Mouse (Mus musculus): ENCODE measurements around the gene Ice2. TPM values are rescaled to one million over a fixed set of nuclear protein-coding genes. Genes with fewer than 3 reads are reported as not detected.

The Ice2 gene
- polyA plus RNA-seq, 1 experiment from 2014 or later, result 21.0 TPM

DNA sequence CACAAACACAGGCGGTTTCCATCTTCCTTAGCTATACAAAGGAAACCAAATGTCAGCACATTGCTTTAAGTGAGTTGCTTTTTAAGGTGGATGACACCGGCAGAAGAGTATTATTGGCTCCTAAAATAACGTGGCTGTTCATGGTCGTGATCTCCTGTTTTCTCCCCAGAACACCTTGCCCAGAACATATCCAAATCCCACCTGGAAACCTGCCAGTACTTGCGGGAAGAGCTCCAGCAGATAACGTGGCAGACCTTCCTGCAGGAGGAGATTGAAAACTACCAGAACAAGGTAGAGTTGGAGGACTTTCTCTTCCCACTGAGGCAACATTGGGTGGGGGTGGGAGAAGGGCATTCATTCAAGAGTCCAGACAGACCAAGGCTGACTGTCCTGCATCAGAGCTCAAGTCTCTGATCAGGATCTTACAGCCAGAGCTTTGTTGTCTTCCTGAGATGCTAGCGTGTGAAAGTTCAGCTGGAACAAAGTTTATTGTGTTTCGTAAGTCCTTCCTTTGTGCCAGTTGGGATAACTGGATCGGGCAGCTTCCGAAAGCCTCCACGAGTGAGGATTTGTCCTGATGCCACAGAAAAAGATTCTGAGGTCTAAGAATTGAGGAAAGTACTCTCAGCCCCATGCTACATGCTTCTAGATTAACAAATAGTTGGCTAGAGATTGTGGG is 26.5 kb upstream of the Ice2 start:
- Histone ChIP-seq H3K4me2 (replicated peaks; ENCODE audit: low read depth, low read length) (no peak overlapping the region), H3K27ac (ENCODE audit: low read length) (no peak overlapping the region), H3K9me3 (ENCODE audit: low read length) (no peaks in the 10 kb centered on the region), H3K9ac (replicated peaks; ENCODE audit: low read length) (no peak overlapping the region), H3K36me3 (ENCODE audit: insufficient read depth, low read length) (peaks cover 13% of the 10 kb centered on the region), H3K4me3 (ENCODE audit: low read length) (no peak overlapping the region), H3K4me1 (ENCODE audit: insufficient read depth, low read length) (no peaks in the 10 kb centered on the region), H3K27me3 (ENCODE audit: insufficient read depth, low read length) (no peaks in the 10 kb centered on the region)
- no peak for ATAC-seq (ENCODE audit: low FRiP score, low TSS enrichment)
- 86% methylated on average over 11 of the region's 11 CpGs for WGBS

DNA sequence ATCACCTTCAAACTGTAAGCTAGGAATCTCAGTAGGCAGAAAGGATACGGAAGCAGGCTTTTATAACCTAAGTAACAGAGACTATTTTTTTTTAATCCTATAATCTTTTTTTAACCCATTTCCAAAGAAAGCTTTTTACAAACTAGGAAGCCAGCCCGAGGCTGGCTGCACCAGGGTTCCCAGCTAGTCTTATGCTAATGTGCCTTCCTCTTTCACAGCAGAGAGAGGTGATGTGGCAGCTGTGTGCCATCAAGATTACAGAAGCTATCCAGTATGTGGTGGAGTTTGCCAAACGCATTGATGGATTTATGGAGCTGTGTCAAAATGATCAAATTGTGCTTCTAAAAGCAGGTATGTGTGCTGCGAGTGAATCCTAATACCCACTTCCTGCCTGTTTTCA is 24.8 kb upstream of the Ice2 start:
- no peak overlapping the region for H3K4me2 ChIP-seq (replicated peaks; ENCODE audit: low read depth, low read length)
- H3K27ac ChIP-seq (ENCODE audit: low read length), result no peak overlapping the region
- H3K27me3 ChIP-seq (ENCODE audit: insufficient read depth, low read length), result no peaks in the 10 kb centered on the region
- no peak overlapping the region for H3K9ac ChIP-seq (replicated peaks; ENCODE audit: low read length)
- ATAC-seq (ENCODE audit: low FRiP score, low TSS enrichment), result no peak
- H3K9me3 ChIP-seq (ENCODE audit: low read length), result no peaks in the 10 kb centered on the region
- 48% methylated on average over 4 of the region's 4 CpGs for WGBS
- H3K36me3 ChIP-seq (ENCODE audit: insufficient read depth, low read length), result peaks cover 22% of the 10 kb centered on the region
- H3K4me3 ChIP-seq (ENCODE audit: low read length), result no peak overlapping the region
- H3K4me1 ChIP-seq (ENCODE audit: insufficient read depth, low read length), result no peaks in the 10 kb centered on the region

DNA sequence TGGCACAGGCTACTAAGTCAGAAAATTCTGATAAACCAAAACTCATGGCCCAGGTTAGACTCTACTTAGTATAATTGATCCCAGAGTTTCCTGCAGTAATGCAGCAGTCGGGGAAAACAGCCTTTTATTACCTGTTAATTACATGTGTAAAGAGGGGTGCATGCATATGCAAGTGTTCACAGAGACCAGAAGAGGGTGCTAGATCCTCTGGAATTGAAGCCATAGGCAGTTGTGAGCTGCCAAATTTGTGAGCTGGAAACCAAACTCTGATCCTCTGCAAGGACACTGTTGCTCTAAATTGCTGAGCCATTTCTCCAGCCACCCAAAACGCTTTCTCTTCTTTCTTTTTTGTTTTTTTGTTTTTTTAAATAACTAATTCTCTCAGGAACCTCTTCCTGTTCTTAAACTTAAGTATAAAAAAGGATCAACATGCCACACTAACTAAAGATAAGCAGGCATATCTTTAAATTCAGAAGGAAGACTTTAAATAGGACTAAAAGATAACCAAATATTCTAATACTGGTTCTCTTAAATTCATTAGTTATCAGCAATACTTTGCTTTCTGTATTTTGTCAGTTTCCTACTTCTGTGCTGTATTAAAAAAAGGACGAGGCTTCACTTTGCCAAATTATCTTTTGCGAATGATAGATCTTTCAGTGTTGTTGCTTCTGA is 20.6 kb upstream of the Ice2 start:
- Histone ChIP-seq H3K9ac (replicated peaks; ENCODE audit: low read length) (no peak overlapping the region), H3K27me3 (ENCODE audit: insufficient read depth, low read length) (no peaks in the 10 kb centered on the region), H3K4me3 (ENCODE audit: low read length) (no peak overlapping the region), H3K27ac (ENCODE audit: low read length) (no peak overlapping the region), H3K4me2 (replicated peaks; ENCODE audit: low read depth, low read length) (no peak overlapping the region), H3K9me3 (ENCODE audit: low read length) (no peaks in the 10 kb centered on the region), H3K36me3 (ENCODE audit: insufficient read depth, low read length) (peaks cover 26% of the 10 kb centered on the region), H3K4me1 (ENCODE audit: insufficient read depth, low read length) (no peaks in the 10 kb centered on the region)
- no peak for ATAC-seq (ENCODE audit: low FRiP score, low TSS enrichment)
- WGBS, result 81% methylated on average over 4 of the region's 4 CpGs

GRCm38 (mm10) chr9:69377654-69378045 is 20.1 kb upstream of the Ice2 start:
- no peak overlapping the region for H3K27ac ChIP-seq (ENCODE audit: low read length)
- H3K9me3 ChIP-seq (ENCODE audit: low read length), result no peaks in the 10 kb centered on the region
- ATAC-seq (ENCODE audit: low FRiP score, low TSS enrichment), result no peak
- WGBS, result 88% methylated on average over 3 of the region's 3 CpGs
- no peaks in the 10 kb centered on the region for H3K4me1 ChIP-seq (ENCODE audit: insufficient read depth, low read length)
- peaks cover 26% of the 10 kb centered on the region for H3K36me3 ChIP-seq (ENCODE audit: insufficient read depth, low read length)
- H3K27me3 ChIP-seq (ENCODE audit: insufficient read depth, low read length), result no peaks in the 10 kb centered on the region
- H3K4me2 ChIP-seq (replicated peaks; ENCODE audit: low read depth, low read length), result no peak overlapping the region
- H3K9ac ChIP-seq (replicated peaks; ENCODE audit: low read length), result no peak overlapping the region
- H3K4me3 ChIP-seq (ENCODE audit: low read length), result no peak overlapping the region

DNA sequence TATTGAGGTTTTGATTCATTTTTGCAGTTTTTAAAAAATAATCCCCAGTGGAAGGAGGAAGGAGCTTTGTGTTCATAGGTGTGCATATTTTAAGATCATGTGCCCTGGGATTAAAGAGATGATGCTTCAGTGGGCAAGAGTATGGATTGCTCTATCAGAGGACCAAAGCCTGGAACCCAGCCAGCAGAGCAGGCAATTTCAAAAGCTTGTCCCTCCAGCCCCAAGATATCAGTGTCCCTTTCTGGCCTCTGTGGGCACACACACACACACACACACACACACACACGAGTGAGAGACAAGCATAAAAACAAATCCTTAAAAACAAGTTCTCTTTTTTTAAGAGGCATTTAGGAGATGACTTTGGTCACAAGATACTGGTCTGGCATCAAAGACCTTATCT is 17.2 kb upstream of the Ice2 start:
- Histone ChIP-seq H3K4me3 (ENCODE audit: low read length) (no peak overlapping the region), H3K27ac (ENCODE audit: low read length) (no peak overlapping the region), H3K27me3 (ENCODE audit: insufficient read depth, low read length) (no peaks in the 10 kb centered on the region), H3K4me2 (replicated peaks; ENCODE audit: low read depth, low read length) (no peak overlapping the region), H3K4me1 (ENCODE audit: insufficient read depth, low read length) (peaks cover 10% of the 10 kb centered on the region; the same call in 1 of the 2 replicates), H3K9ac (replicated peaks; ENCODE audit: low read length) (no peak overlapping the region), H3K36me3 (ENCODE audit: insufficient read depth, low read length) (peaks cover 15% of the 10 kb centered on the region), H3K9me3 (ENCODE audit: low read length) (no peaks in the 10 kb centered on the region)
- WGBS, result 68% methylated on average over 1 of the region's 1 CpGs
- ATAC-seq (ENCODE audit: low FRiP score, low TSS enrichment), result no peak

DNA sequence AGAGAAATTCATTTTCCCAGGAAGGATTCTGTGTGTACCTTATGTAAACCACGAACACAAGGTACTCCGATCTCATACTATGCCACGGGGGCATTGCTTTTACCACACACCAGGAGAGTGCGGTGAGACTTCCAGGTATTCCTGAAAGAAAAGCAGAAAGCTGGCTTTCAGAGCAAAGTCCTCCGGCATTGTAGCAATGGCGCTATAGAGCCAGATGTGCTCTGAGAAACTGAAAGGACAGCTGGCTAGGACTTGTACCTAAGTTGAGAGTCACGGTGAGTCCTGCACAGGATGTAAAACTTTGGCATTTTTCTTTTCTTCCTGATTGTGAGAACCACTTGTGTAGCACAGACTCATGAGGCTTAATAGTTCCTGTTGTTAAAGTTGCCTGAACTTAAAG is 16.0 kb upstream of the Ice2 start:
- Histone ChIP-seq H3K27me3 (ENCODE audit: insufficient read depth, low read length) (no peaks in the 10 kb centered on the region), H3K9ac (replicated peaks; ENCODE audit: low read length) (no peak overlapping the region), H3K4me3 (ENCODE audit: low read length) (no peak overlapping the region), H3K4me2 (replicated peaks; ENCODE audit: low read depth, low read length) (no peak overlapping the region), H3K4me1 (ENCODE audit: insufficient read depth, low read length) (peaks cover 10% of the 10 kb centered on the region; the same call in 1 of the 2 replicates), H3K27ac (ENCODE audit: low read length) (no peak overlapping the region), H3K36me3 (ENCODE audit: insufficient read depth, low read length) (peaks cover 8% of the 10 kb centered on the region), H3K9me3 (ENCODE audit: low read length) (no peaks in the 10 kb centered on the region)
- 75% methylated on average over 7 of the region's 7 CpGs for WGBS
- no peak for ATAC-seq (ENCODE audit: low FRiP score, low TSS enrichment)

DNA sequence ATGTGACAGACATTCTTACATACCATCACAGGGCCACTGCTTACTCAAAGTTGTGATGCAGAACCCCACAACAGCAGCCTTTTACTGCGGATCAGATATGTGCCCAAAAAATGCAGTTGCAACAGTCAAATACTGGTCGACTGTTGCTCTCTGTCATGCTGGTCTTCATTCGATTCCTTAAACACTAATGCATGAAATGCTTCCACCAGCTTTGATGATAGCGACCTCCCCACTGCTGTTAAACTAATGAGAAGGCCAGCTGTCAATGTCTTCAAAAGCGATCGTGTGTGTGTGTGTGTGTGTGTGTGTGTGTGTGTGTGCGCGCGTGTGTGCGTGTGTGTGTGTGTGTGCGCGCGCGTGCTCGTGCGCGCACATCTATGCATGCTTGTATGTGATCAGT is 13.2 kb upstream of the Ice2 start:
- H3K4me2 ChIP-seq (replicated peaks; ENCODE audit: low read depth, low read length), result no peak overlapping the region
- no peaks in the 10 kb centered on the region for H3K27me3 ChIP-seq (ENCODE audit: insufficient read depth, low read length)
- no peak overlapping the region for H3K9ac ChIP-seq (replicated peaks; ENCODE audit: low read length)
- H3K27ac ChIP-seq (ENCODE audit: low read length), result no peak overlapping the region
- no peaks in the 10 kb centered on the region for H3K9me3 ChIP-seq (ENCODE audit: low read length)
- no peak overlapping the region for H3K4me3 ChIP-seq (ENCODE audit: low read length)
- ATAC-seq (ENCODE audit: low FRiP score, low TSS enrichment), result no peak
- H3K4me1 ChIP-seq (ENCODE audit: insufficient read depth, low read length), result peaks cover 10% of the 10 kb centered on the region; the same call in 1 of the 2 replicates
- 89% methylated on average over 17 of the region's 17 CpGs for WGBS
- H3K36me3 ChIP-seq (ENCODE audit: insufficient read depth, low read length), result no peaks in the 10 kb centered on the region

DNA sequence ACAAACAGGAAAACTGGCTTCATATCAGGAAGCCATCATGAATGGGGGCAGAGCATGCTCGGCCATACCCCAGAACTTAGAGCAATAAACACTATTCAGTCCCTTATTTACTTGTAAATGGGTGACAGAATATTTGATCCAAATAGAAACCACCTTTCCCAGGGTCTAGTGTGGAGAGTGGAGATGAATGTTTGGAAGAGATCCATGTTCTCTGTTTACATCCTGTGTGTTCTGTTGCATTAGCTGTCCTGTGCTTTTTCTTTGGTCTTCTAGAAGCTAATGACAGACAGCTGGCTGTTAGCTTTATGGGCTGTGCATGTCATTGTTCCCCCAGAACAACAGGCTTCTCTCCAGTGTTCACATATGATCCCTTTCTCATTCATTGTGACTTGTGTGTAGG is 12.8 kb upstream of the Ice2 start:
- no peaks in the 10 kb centered on the region for H3K27me3 ChIP-seq (ENCODE audit: insufficient read depth, low read length)
- no peak overlapping the region for H3K4me3 ChIP-seq (ENCODE audit: low read length)
- no peak overlapping the region for H3K4me2 ChIP-seq (replicated peaks; ENCODE audit: low read depth, low read length)
- H3K9me3 ChIP-seq (ENCODE audit: low read length), result no peaks in the 10 kb centered on the region
- no peak overlapping the region for H3K9ac ChIP-seq (replicated peaks; ENCODE audit: low read length)
- no peak for ATAC-seq (ENCODE audit: low FRiP score, low TSS enrichment)
- no peaks in the 10 kb centered on the region for H3K36me3 ChIP-seq (ENCODE audit: insufficient read depth, low read length)
- H3K4me1 ChIP-seq (ENCODE audit: insufficient read depth, low read length), result peaks cover 10% of the 10 kb centered on the region; the same call in 1 of the 2 replicates
- no peak overlapping the region for H3K27ac ChIP-seq (ENCODE audit: low read length)
- 63% methylated on average over 1 of the region's 1 CpGs for WGBS

DNA sequence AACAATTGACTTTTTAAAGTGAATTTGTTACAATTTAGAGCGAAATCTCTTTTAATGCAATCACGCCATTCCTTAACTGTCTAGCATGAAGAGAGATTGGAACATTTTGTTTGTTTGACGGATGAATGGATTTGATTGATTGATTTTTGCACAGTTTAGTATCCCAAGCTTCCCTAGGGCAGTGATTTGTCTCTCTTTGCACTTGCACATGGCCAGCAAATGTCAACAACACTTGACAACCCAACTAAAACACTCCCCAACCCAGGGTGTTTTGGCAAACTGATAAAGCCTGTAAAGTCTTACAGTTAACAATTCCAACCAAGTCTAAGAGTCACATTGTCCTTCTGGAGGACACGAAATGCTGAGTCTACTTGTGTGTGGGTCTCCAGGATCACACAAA is 10.4 kb upstream of the Ice2 start:
- H3K4me2 ChIP-seq (replicated peaks; ENCODE audit: low read depth, low read length), result no peak overlapping the region
- peaks cover 10% of the 10 kb centered on the region; the same call in 1 of the 2 replicates for H3K4me1 ChIP-seq (ENCODE audit: insufficient read depth, low read length)
- H3K9me3 ChIP-seq (ENCODE audit: low read length), result no peaks in the 10 kb centered on the region
- H3K9ac ChIP-seq (replicated peaks; ENCODE audit: low read length), result no peak overlapping the region
- no peaks in the 10 kb centered on the region for H3K36me3 ChIP-seq (ENCODE audit: insufficient read depth, low read length)
- WGBS, result 76% methylated on average over 4 of the region's 4 CpGs
- H3K27me3 ChIP-seq (ENCODE audit: insufficient read depth, low read length), result no peaks in the 10 kb centered on the region
- no peak overlapping the region for H3K4me3 ChIP-seq (ENCODE audit: low read length)
- no peak overlapping the region for H3K27ac ChIP-seq (ENCODE audit: low read length)
- no peak for ATAC-seq (ENCODE audit: low FRiP score, low TSS enrichment)

- Histone ChIP-seq H3K27me3 (ENCODE audit: insufficient read depth, low read length) (no peaks in the 10 kb centered on the region), H3K9me3 (ENCODE audit: low read length) (no peaks in the 10 kb centered on the region), H3K4me2 (replicated peaks; ENCODE audit: low read depth, low read length) (no peak overlapping the region), H3K4me1 (ENCODE audit: insufficient read depth, low read length) (no peaks in the 10 kb centered on the region), H3K9ac (replicated peaks; ENCODE audit: low read length) (no peak overlapping the region), H3K36me3 (ENCODE audit: insufficient read depth, low read length) (no peaks in the 10 kb centered on the region), H3K27ac (ENCODE audit: low read length) (no peak overlapping the region), H3K4me3 (ENCODE audit: low read length) (no peak overlapping the region)
- WGBS, result 89% methylated on average over 4 of the region's 4 CpGs
- no peak for ATAC-seq (ENCODE audit: low FRiP score, low TSS enrichment)
These were observed 7.1 kb upstream of the Ice2 start for GRCm38 (mm10) chr9:69390631-69391030.
